Mouse (Mus musculus) layer of hippocampus, postnatal 36 days (tissue): ENCODE results near the gene Cd63. TPM values are rescaled to one million over a fixed set of nuclear protein-coding genes. Genes with fewer than 3 reads are reported as not detected.
A peak's percentile ranks its signal among the peaks of the same experiment; 100 is the strongest.

Experiments used
- DNase-seq, 2 experiments: peaks; one replicate each; pipeline ENCODE4 v3.0.0; 2022
- total RNA-seq, 2 experiments: library from RNA; stranded (reverse); gene quantifications; 2 replicates each; pipeline ENCODE4 v1.2.3; 2021

Gene Cd63
- total RNA-seq, 2 experiments from 2014 or later: 77.8 to 79.7 TPM

DNA sequence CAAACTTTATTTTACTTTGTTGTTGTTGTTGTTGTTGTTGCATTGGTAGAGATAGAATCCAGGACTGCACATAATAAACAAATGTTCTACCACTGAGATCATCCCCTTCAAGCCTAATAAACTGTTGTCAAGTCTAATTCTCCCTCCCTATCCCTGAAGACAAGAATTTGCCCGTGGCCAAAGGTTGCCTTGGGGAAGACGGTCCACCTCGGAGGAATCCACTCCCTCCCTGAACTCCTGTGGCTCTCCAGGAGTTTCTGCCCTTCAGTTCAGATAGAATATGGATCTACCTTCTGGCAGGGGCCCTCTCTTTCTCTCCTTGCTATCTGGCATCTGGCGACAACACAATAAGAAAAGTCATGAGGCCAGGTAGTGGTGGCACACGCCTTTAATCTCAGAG, 4.0 kb downstream of the Cd63 start:
- no peak for DNase-seq

DNA sequence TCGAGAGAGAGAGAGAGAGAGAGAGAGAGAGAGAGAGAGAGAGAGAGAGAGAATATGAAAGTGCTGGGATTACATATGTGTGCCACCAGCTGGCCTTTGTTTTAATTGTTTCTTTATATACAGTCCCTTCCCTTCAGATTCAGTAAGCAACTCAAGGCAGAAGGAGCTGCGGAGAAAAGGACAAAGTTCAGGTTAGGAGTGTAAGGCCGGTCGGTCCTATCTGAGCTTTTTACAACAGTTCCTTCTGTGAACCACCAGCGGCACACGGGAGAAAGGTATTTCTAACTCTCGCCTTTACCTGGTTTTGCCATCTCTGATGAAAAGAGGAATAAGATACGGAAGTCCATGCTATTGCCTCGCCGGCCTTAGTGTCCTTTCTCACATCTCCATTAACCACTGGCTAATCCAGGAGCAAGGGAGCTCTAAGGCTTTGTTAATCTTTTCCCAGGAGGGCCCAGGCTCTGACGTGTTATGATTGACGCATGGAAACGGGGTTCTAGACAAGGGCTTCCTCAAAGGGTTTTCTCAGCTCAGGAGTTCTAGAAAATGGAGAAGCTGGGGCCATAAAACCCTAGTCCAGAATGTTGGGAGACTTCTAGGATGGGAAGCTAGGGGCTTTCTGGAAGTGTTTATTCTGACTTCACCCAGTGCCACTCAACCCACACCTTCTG, 8.1 kb downstream of the Cd63 start:
- no peak for DNase-seq

DNA sequence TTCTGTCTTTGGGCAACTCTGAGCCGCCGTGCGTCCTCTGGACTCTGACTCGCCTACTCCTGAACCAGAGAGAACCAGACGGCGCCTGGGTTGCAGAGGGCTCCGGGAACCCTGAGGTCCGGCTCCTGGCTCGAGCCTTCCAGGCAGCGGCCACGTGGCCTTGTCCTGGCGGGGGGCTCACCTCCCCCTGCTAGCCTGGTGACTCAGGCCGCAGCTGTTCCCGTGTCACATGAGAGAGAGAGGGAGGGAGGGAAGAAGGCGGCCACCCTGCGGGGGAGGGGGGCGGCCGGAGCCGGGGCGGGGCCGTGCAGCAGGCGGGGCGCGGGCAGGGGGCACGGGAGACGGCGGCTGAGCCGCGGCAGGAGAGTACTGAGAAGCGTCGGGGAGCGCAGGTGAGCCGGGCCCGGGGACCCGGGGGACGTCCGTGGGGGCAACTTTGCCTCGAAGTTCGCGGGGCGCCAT, 8.8 kb downstream of the Cd63 start:
- peak; percentile 71 to 78 for DNase-seq

DNA sequence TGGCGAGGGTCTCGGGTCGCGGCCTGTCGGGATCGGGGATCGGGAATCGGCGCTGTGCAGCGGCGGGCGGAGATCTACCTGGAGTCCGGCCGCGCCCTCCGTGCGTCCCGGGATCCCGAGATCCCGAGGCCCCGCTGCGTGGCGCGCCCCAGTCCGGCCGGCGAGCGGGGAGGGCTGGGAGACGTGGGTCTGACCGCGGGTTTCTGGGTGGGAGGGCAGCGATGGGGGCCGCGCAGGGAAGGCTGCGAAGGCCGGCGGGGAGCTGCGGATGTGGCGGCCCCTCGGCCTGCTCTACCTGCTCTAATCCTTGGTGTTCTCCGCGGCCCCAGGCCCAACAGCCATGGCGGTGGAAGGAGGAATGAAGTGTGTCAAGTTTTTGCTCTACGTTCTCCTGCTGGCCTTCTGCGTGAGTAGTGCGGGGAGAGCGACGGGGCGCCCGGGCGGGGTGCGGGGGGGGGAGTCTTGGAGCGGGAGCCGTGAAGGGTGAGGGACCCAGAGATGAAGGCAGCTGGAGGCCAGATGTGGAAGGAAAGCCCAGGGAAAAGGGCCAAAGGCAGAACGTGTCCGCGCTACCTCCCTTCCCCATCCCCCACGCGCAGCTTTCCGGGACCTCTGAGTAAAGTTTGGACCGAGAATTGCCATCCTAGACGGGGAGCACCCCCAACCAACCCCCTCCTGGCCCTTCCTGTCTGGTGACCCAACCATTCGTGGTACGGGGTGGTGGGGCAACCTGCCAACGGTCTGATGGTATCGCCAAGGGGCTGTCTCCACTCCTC, 9.5 kb downstream of the Cd63 start:
- peak; percentile 53 to 67 for DNase-seq

DNA sequence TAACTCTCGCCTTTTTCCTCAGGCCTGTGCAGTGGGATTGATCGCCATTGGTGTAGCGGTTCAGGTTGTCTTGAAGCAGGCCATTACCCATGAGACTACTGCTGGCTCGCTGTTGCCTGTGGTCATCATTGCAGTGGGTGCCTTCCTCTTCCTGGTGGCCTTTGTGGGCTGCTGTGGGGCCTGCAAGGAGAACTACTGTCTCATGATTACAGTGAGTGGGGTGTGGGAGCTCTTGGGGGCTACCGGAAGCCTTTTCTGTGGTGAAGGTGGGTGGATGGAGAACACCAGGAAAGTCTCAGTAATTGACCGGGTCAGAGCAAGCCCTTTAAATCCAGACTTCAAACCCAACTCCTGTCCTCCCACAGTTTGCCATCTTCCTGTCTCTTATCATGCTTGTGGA, 10.6 kb downstream of the Cd63 start:
- DNase-seq: no peak

DNA sequence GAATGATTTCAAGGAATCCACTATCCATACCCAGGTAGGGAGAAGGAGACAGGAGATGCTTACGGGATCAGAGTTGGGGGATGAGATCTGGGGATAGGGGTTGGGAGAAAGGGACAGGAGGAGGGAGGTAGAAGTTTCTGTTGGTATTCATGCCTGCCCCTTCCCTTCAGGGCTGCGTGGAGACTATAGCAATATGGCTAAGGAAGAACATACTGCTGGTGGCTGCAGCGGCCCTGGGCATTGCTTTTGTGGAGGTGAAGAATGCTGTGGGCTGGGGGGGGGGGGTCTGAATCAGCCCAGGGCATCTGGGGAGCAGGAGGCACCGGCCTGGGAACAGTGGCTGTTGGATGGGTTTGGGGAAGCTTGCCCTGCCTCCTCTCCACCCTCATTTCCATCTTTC, 11.5 kb downstream of the Cd63 start:
- DNase-seq: no peak

DNA sequence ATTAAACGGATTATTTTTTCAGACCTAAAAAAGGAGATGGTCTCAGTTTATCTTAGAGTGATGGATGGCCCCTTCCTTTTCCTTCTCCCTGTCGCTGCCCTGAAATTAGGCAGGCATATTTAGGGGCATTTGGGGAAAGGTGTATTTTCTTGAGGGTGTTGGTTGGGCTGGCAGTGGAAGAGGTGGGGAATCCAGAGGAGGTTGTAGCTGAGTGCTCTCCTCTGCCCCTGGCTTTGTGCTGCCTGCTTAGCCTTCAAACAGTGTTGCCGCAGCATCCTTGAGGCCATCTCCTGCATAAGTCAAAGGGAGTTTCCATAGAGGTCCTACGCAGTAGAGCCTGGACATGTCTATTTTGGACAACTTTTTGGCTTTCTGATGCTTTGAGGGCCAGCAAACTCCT, 12.0 kb downstream of the Cd63 start:
- no peak for DNase-seq

DNA sequence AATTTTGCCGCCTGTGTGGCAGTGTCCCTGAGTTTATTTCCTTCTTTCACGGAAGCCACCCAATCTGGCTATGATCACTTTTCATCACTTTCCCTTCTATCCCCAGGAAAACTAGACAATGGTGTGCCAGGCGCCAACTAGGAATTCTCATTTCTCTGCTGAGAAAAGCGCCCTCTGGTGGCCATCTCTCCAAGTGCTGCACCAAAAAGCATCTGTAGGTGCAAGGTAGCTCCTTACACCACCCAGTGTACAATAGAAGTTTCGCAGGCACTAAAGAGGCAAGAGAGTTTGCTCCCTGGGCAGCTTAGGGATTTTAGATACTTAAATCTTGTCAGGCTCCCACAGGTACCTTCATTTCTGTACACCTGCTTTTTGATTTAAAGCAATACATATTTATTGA, 12.4 kb downstream of the Cd63 start:
- peak; percentile 85 to 86 for DNase-seq

DNA sequence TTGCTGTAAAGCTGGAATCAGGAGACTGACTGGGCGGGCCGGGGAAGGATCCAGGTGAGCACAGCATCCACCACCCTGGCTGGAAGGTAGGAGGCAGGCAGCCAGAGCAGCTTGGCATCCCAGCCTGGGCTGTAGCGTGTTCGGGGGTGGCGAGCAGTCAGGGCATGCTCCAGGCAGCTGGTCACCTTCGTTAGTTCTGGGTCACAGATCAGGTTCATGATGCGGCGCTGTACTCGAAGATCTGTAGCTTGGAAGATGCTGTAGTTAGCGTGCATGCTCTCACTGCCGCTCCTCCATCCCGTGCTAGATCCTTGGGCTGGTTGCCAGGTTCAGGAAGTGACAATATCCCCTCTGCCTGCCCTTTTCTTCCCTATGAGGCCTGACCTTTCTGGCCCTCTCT, 12.9 kb downstream of the Cd63 start:
- DNase-seq: no peak

DNA sequence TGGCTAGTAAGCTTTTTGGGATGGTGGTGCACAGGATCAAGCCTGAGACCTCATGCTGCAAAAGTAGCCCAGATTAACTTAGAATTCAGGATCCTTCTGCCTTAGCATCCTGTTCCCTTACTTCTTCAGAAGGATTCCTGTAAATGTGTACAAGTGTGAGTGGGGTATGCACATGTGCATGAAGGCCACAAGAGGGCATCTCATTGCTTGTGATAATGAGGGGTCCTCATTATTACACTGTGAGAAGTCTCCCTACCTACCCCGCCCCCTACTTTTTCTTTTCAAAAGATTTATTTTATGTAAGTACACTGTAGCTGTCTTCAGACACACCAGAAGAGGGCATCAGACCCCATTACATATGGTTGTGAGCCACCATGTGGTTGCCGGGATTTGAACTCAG, 14.8 kb downstream of the Cd63 start:
- DNase-seq: no peak

DNA sequence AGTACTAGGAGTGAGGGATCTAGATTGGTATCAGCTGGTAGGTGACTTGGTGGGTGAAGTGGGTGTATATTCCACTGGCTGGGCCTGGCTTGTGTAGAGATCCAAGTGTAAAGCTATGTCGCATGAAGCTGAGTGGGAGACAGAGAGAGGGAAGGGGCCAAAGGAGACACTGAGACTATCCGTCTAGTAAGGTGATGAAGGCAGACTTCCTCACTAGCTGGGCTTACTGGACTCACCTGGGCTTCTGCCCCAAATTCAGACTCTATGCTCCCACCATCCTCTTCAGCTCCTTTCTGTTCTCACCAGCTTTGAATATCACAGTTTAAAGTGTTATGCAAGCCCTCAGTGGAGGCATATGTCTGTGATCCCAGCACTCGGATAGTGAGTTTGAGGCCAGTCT, 15.9 kb downstream of the Cd63 start:
- no peak for DNase-seq

DNA sequence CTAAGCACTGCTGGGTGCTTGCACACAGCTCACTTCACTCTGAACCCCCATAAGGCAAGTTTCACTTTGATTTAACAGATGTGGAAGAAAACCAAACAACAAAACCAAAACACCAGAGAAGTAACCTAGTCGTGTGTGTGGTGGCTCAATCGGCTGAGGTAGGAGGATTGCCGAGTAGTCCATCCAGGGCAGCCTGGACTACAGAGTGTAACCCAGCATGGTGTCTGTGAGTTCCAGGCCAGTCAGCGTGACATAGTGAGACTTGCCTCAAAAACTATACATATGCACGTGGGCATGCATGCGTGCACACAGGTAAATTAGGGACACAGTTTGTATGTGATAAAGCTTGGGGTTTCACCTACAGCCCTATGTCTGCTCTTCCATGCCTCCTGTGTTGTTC, 16.6 kb downstream of the Cd63 start:
- DNase-seq: no peak

DNA sequence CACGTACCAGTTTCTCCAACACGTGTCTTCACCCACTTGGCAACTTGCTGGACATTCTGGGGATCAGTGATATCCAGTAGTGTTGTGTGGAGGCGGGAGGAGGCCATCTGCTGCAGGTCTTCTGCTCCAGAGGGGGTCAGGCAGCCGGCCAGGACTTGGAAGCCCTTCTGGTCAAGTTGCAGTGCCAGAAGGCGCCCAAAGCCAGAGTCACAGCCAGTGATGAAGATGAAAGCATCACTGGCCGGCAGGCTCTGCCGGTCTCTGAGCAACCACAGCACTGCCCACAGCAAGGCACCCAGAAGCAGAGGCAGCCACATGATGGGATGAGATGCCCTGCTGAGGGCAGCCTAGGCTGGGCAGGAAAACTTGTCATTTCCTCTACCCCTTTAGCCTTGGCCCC, 17.5 kb downstream of the Cd63 start:
- DNase-seq: no peak

DNA sequence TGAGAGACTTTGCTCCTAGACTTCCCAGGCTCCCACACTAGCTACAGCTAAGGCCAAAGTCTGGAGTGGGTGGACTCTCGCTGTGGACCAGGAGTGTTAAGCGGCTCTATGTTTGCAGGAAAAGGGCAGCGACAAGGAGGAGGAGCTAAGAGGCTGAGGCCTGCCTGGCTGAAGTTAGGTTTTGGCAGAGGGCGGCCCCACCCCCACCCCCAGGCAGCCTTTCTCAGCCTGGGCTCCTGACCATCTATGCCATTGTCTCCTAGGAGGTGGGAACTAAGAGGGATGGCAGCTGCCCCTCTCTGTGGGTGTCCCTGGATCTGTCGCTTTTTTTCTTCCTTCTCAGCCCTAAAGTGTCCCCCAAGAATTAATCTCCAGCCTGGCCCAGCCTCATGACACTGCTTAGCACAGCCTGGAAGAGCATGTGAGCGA, 18.4 kb downstream of the Cd63 start:
- no peak for DNase-seq

DNA sequence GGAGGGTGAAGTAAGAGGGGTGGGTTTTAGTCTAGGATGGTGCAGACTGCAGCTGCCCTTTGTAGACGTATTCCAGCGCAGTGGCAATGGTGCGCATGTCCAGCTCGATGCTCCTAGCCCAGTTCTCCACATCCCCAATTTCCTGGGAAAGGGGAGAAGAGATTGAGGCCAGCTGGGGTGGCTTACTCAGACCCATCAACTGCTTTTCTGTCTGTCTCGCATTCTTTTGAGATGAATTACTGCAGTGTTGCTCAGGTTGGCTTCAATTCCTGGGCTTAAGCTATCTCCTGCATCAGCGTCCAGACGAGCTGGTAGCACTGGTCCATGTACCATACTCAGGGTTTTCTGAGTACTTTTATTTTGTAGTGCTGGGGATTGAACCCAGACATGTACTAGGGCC, 19.2 kb downstream of the Cd63 start:
- DNase-seq: no peak

DNA sequence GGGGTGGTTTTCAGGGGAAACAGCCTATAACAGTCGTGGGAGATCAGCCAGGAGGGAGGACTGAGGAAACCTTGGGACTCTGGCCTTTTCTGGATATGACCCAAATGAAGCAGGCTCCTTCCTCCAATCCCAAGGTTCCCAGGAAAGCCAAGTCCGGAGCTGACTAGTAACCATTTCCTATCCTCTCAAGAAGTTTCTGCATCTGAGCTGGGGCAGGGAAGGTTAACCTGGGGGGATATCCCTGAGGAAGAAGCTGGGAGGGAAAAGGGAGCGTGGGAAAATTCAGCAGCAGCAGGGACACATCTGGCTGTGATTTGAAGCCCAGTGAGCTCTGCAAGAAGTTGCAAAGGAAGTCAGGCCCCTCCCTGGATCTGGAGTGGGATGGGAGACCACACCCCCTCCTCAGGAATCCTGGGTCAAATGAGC, 20.0 kb downstream of the Cd63 start:
- no peak for DNase-seq

DNA sequence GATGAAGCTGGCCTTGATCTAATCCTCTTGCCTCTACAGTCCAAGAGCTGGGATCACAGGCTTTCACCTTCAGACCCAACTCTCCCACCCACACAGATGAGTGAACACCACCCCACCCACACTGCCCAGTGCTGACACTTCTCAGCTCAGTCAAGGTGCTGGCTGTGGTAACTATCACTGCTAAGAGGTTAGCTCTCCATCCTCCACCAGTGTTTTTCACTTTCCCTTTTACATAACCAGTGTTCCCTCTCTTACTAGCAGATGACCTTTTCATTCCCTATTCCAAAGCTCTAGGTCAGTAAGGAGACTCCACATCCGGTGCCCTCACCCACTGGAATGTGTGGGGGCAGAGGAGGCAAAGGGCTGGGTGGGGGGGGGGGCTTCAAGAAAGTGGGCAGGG, 20.5 kb downstream of the Cd63 start:
- no peak for DNase-seq

DNA sequence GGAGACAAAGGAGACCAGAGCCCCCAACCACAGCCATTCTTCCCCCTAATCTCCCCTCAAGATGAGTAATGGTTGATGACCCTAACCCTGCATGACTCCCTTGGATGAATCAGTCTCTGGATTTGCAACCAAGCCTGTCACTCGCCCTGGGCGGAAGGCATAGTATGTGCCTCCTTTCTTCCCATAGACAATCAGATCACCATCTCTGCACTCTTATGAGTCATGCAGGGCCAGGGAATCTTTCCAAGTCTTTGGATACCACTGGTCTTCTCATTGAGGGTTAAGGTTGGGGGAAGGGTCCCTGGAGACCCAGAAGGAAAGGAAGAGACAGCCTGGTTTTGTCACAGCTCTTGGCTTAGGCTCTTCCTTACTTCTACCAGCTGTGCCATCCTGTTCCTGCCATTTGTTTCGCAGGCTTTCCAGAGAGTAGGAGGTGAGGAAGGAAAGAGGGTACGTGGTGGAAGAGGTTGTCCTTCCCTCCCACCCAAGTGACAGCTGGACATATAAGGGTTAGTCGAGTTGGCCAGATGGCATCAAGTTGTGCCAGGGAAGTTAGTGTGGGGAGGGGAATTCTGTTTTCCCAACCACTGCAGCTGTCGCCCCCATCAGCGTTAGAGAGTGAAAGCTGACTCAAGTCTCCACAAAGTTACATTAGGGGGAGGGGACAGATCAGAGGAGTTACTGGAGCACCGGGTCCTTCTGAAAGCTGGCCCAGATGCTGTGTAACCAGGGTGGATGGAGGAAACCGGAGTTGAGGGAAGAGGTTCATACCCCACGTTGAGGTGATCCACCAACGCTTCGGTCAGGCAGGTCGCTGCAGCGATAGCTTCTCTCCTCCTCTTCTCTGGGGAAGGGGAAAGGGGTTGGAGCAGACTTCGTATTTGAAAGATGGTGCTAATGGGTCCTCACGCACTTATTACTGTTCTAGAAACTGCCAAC, 21.4 kb downstream of the Cd63 start:
- no peak for DNase-seq

DNA sequence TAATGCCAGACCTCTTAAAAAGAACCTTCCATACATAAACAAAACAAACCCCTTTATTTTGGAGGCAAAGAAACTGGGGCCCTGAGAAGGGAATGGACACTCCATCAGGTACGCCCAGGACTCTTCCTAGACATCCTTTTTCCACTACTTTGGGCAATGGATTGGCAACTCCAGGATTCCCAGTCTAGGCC, 21.9 kb downstream of the Cd63 start, which contains the start of gene Rdh5:
Gene Rdh5 (minus strand): TSS at position 67 of the 191 bp plus-strand sequence.
- no peak for DNase-seq

DNA sequence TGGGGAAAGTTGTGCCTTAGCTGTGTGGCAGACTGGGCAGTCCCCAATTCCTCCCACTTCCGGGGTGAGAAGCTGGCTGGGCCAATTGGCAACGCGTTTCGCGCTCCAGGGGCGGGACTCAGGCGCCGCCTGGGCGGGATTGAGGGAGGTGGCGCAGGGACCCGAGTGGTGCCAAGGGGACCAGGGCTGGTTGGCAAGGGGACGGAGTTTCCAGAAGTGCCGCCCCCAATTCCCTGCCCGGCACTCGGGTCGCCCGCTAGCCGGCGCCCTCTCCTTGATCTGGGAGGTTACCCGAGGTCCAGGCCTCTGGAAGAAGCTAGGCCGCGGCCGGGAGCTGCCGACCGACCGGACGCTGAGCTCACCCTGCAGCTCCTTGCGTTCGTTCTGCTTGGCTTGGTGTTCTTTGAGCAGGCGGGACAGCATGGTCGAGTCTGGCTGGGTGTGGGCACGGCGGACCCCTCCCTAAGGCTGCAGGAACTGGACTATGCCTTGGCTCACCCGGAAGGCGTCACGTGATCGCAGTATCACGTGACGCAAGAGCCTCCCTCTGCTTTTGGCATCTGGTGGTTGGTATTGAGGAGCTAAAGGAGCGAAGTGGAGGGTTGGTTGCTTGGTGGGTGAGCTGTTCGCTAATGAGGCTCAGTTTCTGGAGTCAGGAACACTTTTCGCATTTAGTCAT, 22.4 kb downstream of the Cd63 start:
- DNase-seq: peak; percentile 94 to 96

DNA sequence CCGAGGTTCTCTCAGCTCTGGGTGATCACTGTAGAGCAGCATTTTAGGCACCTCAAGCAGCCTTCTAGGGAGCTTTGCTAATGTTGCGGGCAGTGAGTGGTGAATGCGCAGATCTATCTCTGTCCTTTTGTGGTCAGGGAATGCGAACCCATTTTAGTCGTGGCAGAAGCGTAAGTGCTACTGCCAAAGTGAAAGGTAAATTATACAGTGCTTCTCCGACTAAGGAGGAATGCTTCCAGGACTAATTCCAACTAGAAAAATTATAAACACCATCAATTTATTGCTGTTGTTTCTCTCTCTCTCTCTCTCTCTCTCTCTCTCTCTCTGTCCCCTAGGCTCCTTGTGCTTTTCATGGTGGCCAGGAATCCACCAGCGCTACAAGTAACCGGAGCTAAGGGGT, 23.1 kb downstream of the Cd63 start, which contains the start of gene Bloc1s1:
Gene Bloc1s1 (minus strand): TSS at position 101 of the 400 bp plus-strand sequence.
- no peak for DNase-seq

DNA sequence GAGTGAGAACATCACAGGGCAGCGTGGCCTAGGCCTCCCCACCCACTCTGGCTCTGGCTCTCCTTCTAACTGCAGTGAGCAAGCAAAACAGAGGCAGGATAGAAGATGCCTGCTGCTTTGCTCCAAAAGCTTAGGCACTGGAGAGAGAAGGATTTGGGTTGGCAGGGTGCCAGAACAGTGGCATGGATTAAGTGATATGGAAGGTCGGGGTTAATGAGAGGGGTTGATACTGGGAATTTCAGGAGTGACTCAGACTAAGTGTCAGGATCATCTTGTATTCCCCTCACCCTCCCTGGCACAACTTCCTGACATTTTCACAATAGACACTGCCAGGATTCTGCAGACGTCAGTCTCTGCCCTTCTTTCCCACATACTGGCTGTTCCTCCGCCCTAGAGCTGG, 27.6 kb downstream of the Cd63 start:
- no peak for DNase-seq
